Mouse (Mus musculus) hindbrain, postnatal 0 days (tissue): ENCODE measurements around the gene Mrpl16. TPM values are rescaled to one million over a fixed set of nuclear protein-coding genes. Genes with fewer than 3 reads are reported as not detected.
A peak's percentile ranks its signal among the peaks of the same experiment; 100 is the strongest.

ENCODE experiments used
- ATAC-seq: fragments of 200-750 bp; cut with Nextera tagmentation; 2 replicates; pipeline ENCODE4 v1.8.0; 2017; ENCODE audit warnings: mild to moderate bottlenecking, moderate TSS enrichment, moderate library complexity
- DNase-seq: peaks from one replicate; pipeline ENCODE4 v3.0.0-alpha.2; 2015; ENCODE audit warnings: low spot score
- H3K27ac ChIP-seq: fragments of 300-500 bp; sonication (generic); 2 replicates; pipeline ENCODE4 v1.5.1; 2014; ENCODE audit warnings: mild to moderate bottlenecking
- H3K27me3 ChIP-seq: fragments of 300-500 bp; sonication (generic); 2 replicates; pipeline ENCODE4 v1.6.1; 2014; ENCODE audit warnings: low read length, mixed read lengths; ENCODE audit not compliant: insufficient read depth
- H3K36me3 ChIP-seq: fragments of 300-500 bp; sonication (generic); 2 replicates; pipeline ENCODE4 v1.6.1; 2014; ENCODE audit warnings: low read length, mixed read lengths; ENCODE audit not compliant: insufficient read depth
- H3K4me1 ChIP-seq: fragments of 300-500 bp; sonication (generic); 2 replicates; pipeline ENCODE4 v1.6.1; 2014; ENCODE audit warnings: antibody characterized with exemption, low read length, mixed read lengths; ENCODE audit not compliant: insufficient read depth
- H3K4me2 ChIP-seq: fragments of 300-500 bp; sonication (generic); 2 replicates; pipeline ENCODE4 v1.6.1; 2014; ENCODE audit warnings: low read depth, mild to moderate bottlenecking, low read length, moderate library complexity, mixed read lengths
- H3K4me3 ChIP-seq: fragments of 300-500 bp; sonication (generic); 2 replicates; pipeline ENCODE4 v1.5.1; 2014; ENCODE audit warnings: low read length
- H3K9ac ChIP-seq: fragments of 300-500 bp; sonication (generic); replicated peaks from 2 replicates; pipeline ENCODE4 v1.6.1; 2014; ENCODE audit warnings: mild to moderate bottlenecking, low read length, moderate library complexity, mixed read lengths
- H3K9me3 ChIP-seq: fragments of 300-500 bp; sonication (generic); 2 replicates; pipeline ENCODE4 v1.6.1; 2016; ENCODE audit warnings: low read length, mixed read lengths
- CTCF ChIP-seq: IDR thresholded peaks from 2 replicates; pipeline ENCODE4 v1.5.1; 2016; ENCODE audit warnings: antibody characterized with exemption, control low read depth, low read depth
- WGBS: fragments of 180-500 bp; shearing (Covaris S2); extraction: QIAGEN DNeasy Blood & Tissue Kit; methylation state at CpG from one replicate; pipeline ENCODE4 v1.1.7; 2014; 5-methylcytosine and 5-hydroxymethylcytosine counted together
- polyA plus RNA-seq: library from polyadenylated mRNA; unstranded; fragments of >200 nt; fragmentation: Nextera tagmentation; extraction: Ambion mirVana; gene quantifications from 2 replicates; pipeline ENCODE4 v1.2.1, GENCODE M21; 2015
- total RNA-seq: library from RNA; depleted of rRNA; stranded (reverse); fragments of >200 nt; gene quantifications from 2 replicates; pipeline ENCODE4 v1.2.3, GENCODE M21; 2014

The Mrpl16 gene
- total and polyA plus RNA-seq, 2 experiments from 2014 or later: 8.8 to 54.2 TPM

DNA sequence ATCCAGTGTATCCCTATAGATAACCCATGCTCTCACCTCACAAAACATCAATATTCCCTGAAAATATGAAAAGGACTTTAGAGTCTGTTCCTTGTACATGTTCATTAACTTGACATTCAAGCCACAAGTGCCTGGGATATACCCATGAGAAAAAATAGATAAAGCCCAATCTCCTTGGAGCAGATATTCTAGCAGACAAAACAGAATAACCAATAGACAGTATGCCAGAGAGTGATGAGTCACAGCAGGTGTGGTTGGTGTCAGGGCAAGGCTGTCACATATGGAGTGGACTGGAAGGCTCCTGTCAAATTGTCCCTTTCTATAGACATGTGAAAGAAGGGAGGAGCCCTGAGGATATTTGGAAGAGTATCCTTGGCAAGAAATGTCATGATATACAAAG is 24.5 kb upstream of the Mrpl16 start:
- no peaks in the 10 kb centered on the region for H3K27me3 ChIP-seq
- no peaks in the 10 kb centered on the region for H3K9me3 ChIP-seq
- no peak overlapping the region for H3K27ac ChIP-seq
- DNase-seq (no peak), ATAC-seq (no peak)
- H3K36me3 ChIP-seq: no peaks in the 10 kb centered on the region
- TF ChIP-seq CTCF: no peak
- no peak overlapping the region for H3K9ac ChIP-seq
- no peak overlapping the region for H3K4me2 ChIP-seq
- no peak overlapping the region for H3K4me3 ChIP-seq
- H3K4me1 ChIP-seq: no peaks in the 10 kb centered on the region

DNA sequence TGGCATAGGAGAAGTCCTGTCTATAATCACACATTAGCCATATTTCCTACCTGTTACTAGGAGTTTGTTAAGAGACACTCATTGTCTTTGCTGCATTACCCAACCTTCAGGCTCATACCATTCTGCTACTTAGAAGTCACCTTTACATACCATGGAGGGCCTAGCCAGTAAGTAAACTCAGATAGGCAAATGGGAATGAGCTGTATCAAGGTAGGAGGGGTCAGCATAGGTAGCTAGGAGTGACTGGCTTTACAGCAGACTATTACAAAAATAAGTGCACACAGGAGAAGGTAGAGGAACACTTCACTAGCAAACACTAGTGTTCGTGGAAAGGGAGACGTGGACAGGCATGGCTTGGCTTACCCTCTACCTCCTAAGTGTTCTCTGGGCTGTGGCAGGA is 22.9 kb upstream of the Mrpl16 start, which contains the start of gene Gif:
Gif (plus strand) TSS at position 257 of the 400 bp plus-strand sequence.
- Histone ChIP-seq H3K4me2 (no peak within 1 kb of the TSS), H3K27ac (no peak within 1 kb of the TSS), H3K4me3 (no peak within 1 kb of the TSS), H3K27me3 (no peaks in the 10 kb centered on the region), H3K4me1 (no peaks in the 10 kb centered on the region), H3K36me3 (no peaks in the 10 kb centered on the region), H3K9me3 (no peaks in the 10 kb centered on the region), H3K9ac (no peak within 1 kb of the TSS)
- no peak for TF ChIP-seq CTCF
- no peak for ATAC-seq
- DNase-seq: no peak
- 74% methylated on average over 2 of the region's 2 CpGs for WGBS

GRCm38 (mm10) chr19:11765059-11765458 is 5.1 kb upstream of the Mrpl16 start:
- 83% methylated on average over 3 of the region's 3 CpGs for WGBS
- Histone ChIP-seq H3K4me2 (no peak overlapping the region), H3K9ac (no peak overlapping the region), H3K36me3 (no peaks in the 10 kb centered on the region), H3K4me3 (no peak overlapping the region), H3K27me3 (no peaks in the 10 kb centered on the region), H3K9me3 (no peaks in the 10 kb centered on the region), H3K4me1 (no peaks in the 10 kb centered on the region), H3K27ac (no peak overlapping the region)
- peak; percentile 32 for DNase-seq
- peak; percentile 35; the same call in 1 of the 2 replicates for TF ChIP-seq CTCF
- no peak for ATAC-seq

GRCm38 (mm10) chr19:11766413-11766812 is 3.8 kb upstream of the Mrpl16 start:
- Histone ChIP-seq H3K9ac (no peak overlapping the region), H3K27ac (no peak overlapping the region), H3K4me2 (no peak overlapping the region), H3K4me3 (no peak overlapping the region), H3K36me3 (no peaks in the 10 kb centered on the region), H3K4me1 (0 out of 2 replicates have a peak, but pooled peaks cover 4% of the 10 kb centered on the region), H3K9me3 (no peaks in the 10 kb centered on the region), H3K27me3 (no peaks in the 10 kb centered on the region)
- no peak for DNase-seq
- no peak for TF ChIP-seq CTCF
- no peak for ATAC-seq
- WGBS: 64% methylated on average over 4 of the region's 4 CpGs

DNA sequence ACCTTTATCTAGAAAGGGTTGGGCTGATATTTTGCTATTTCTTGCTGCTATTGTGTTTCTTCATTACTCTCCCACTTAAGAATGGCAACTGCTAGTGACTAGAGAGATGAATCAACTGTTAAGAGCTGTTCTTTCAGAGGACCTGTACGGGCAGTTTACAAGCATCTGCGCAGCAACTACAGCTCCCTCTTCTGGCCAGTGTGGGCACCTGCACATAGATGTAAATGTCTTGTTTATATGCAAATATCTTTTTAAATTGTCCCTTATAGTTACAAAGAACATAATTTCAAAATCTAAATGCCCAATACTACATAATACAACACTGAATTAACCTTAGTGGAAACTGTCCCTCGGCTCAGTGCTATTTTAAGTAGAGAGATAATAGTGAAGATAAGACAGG is 2.0 kb upstream of the Mrpl16 start:
- H3K4me3 ChIP-seq: no peak overlapping the region
- H3K4me2 ChIP-seq: no peak overlapping the region
- DNase-seq (peak; percentile 85), ATAC-seq (no peak)
- 0 out of 2 replicates have a peak, but pooled peaks cover 4% of the 10 kb centered on the region for H3K4me1 ChIP-seq
- TF ChIP-seq CTCF: peak; percentile 85
- no peaks in the 10 kb centered on the region for H3K27me3 ChIP-seq
- H3K36me3 ChIP-seq: no peaks in the 10 kb centered on the region
- no peaks in the 10 kb centered on the region for H3K9me3 ChIP-seq
- 12% methylated on average over 3 of the region's 3 CpGs for WGBS
- H3K27ac ChIP-seq: no peak overlapping the region
- no peak overlapping the region for H3K9ac ChIP-seq

DNA sequence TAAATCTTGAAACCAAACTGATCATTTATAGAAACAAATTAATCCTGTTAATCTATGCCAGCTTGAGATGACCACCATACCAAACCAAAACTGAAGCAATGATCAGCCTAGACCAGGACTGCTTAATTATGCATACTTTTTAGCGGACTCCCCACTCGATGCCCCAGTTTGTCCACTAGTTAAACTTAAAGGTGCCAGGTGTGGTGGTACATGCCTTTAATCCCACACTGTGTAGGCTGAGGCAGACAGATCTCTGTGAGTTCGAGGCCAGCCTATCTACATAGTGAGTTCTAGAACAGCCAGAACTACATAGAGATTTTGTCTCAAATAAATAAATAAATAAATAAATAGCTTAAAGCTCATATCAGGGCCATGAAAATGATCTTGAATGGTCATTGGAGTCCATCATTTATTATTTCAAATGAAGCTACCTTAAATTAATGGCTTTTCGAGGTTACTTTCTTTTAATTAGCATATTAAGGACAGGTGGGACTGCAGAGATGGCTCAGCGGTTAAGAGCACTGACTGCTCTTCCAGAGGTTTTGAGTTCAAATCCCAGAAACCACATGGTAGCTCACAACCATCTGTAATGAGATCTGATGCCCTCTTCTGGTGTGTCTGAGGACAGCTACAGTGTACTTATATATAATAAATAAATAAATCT is 802 bp upstream of the Mrpl16 start:
- Histone ChIP-seq H3K9me3 (no peaks in the 10 kb centered on the region), H3K27me3 (no peaks in the 10 kb centered on the region), H3K36me3 (peaks cover 12% of the 10 kb centered on the region), H3K4me2 (peak overlapping the region; percentile 80), H3K4me3 (peak overlapping the region; percentile 65), H3K9ac (no peak overlapping the region), H3K4me1 (0 out of 2 replicates have a peak, but pooled peaks cover 4% of the 10 kb centered on the region), H3K27ac (no peak overlapping the region)
- 87% methylated on average over 5 of the region's 5 CpGs for WGBS
- no peak for TF ChIP-seq CTCF
- DNase-seq (no peak), ATAC-seq (0 out of 2 replicates have a peak, but pooled peaks have one; percentile 11)

GRCm38 (mm10) chr19:11777191-11777865 is 7.1 kb downstream of the Mrpl16 start:
- no peak overlapping the region for H3K27ac ChIP-seq
- WGBS: 61% methylated on average over 7 of the region's 7 CpGs
- peaks cover 21% of the 10 kb centered on the region for H3K36me3 ChIP-seq
- peak; percentile 83 for TF ChIP-seq CTCF
- H3K4me2 ChIP-seq: no peak overlapping the region
- H3K27me3 ChIP-seq: no peaks in the 10 kb centered on the region
- ATAC-seq (peak; percentile 76), DNase-seq (peak; percentile 84)
- H3K4me1 ChIP-seq: no peaks in the 10 kb centered on the region
- no peak overlapping the region for H3K9ac ChIP-seq
- H3K4me3 ChIP-seq: no peak overlapping the region
- H3K9me3 ChIP-seq: no peaks in the 10 kb centered on the region
